Mouse (Mus musculus) heart, embryonic 14.5 days (tissue): ENCODE results near the gene Tle1. TPM values are rescaled to one million over a fixed set of nuclear protein-coding genes. Genes with fewer than 3 reads are reported as not detected.

Experiments
- ATAC-seq: fragments of 200-750 bp; cut with Nextera tagmentation; 2 replicates; pipeline ENCODE4 v1.8.0; 2017; ENCODE audit warnings: low read depth, moderate TSS enrichment; ENCODE audit not compliant: insufficient number of reproducible peaks, insufficient read depth, low FRiP score
- H3K27ac ChIP-seq, 2 experiments: fragments of 200-500 bp in 1 of 2; fragments of 300-500 bp in 1 of 2; sonication (generic) in 1 of 2; replicated peaks in 1 of 2; 2 replicates each; pipeline ENCODE4 v1.5.1; 2012 to 2014; ENCODE audit warnings: low read depth in 2 of 2, low read length in 2 of 2, control low read depth in 1 of 2, mild to moderate bottlenecking in 1 of 2, mixed read lengths in 1 of 2; ENCODE audit not compliant: control insufficient read depth in 1 of 2, insufficient read depth in 1 of 2
- H3K27me3 ChIP-seq: fragments of 300-500 bp; sonication (generic); 2 replicates; pipeline ENCODE4 v1.6.1; 2014; ENCODE audit warnings: mild to moderate bottlenecking, low read length, control low read depth; ENCODE audit not compliant: control insufficient read depth, insufficient read depth
- H3K36me3 ChIP-seq: fragments of 300-500 bp; sonication (generic); 2 replicates; pipeline ENCODE4 v1.6.1; 2014; ENCODE audit warnings: mild to moderate bottlenecking, control low read depth, low read length, mixed read lengths; ENCODE audit not compliant: control insufficient read depth, insufficient read depth
- H3K4me1 ChIP-seq, 2 experiments: fragments of 200-500 bp in 1 of 2; fragments of 300-500 bp in 1 of 2; sonication (generic) in 1 of 2; 2 replicates each; pipeline ENCODE4 v1.6.1; 2012 to 2014; ENCODE audit warnings: low read length in 2 of 2, control low read depth in 1 of 2, mixed read lengths in 1 of 2; ENCODE audit not compliant: control insufficient read depth in 2 of 2, insufficient read depth in 2 of 2
- H3K4me2 ChIP-seq: fragments of 300-500 bp; sonication (generic); 2 replicates; pipeline ENCODE4 v1.6.1; 2014; ENCODE audit warnings: mild to moderate bottlenecking, low read length
- H3K4me3 ChIP-seq, 2 experiments: fragments of 200-500 bp in 1 of 2; fragments of 300-500 bp in 1 of 2; sonication (generic) in 1 of 2; 2 replicates each; pipeline ENCODE4 v1.5.1; 2012 to 2014; ENCODE audit warnings: low read length in 2 of 2, mild to moderate bottlenecking in 2 of 2, control low read depth in 1 of 2, low read depth in 1 of 2, moderate library complexity in 1 of 2; ENCODE audit not compliant: control insufficient read depth in 1 of 2, insufficient read depth in 1 of 2
- H3K9ac ChIP-seq: fragments of 300-500 bp; sonication (generic); 2 replicates; pipeline ENCODE4 v1.6.1; 2014; ENCODE audit warnings: mild to moderate bottlenecking, low read length
- H3K9me3 ChIP-seq: fragments of 300-500 bp; sonication (generic); 2 replicates; pipeline ENCODE4 v1.6.1; 2016; ENCODE audit warnings: low read length, control low read depth; ENCODE audit not compliant: control insufficient read depth
- WGBS: fragments of 180-500 bp; shearing (Covaris S2); extraction: QIAGEN DNeasy Blood & Tissue Kit; methylation state at CpG from one replicate; pipeline ENCODE4 v1.1.7; 2014; 5-methylcytosine and 5-hydroxymethylcytosine counted together
- polyA plus RNA-seq: library from polyadenylated mRNA; unstranded; fragments of >200 nt; fragmentation: Nextera tagmentation; extraction: Ambion mirVana; gene quantifications from 2 replicates; pipeline ENCODE4 v1.2.1, GENCODE M21; 2014

Tle1 gene
- polyA plus RNA-seq, 1 experiment from 2014 or later: 8.7 TPM

GRCm38 (mm10) chr4:72199571-72200558 lies 854 bp downstream of the Tle1 start:
- peak overlapping the region; percentile 67 to 88 for H3K27ac ChIP-seq
- peak overlapping the region; percentile 55 to 73 for H3K4me3 ChIP-seq
- H3K36me3 ChIP-seq: 0 out of 2 replicates have a peak, but pooled peaks cover under 1% of the 10 kb centered on the region
- ATAC-seq: no peak
- H3K9me3 ChIP-seq: no peaks in the 10 kb centered on the region
- peaks cover 0 to 19% of the 10 kb centered on the region in 2 experiments; a peak in 3 of 4 replicates for H3K4me1 ChIP-seq
- WGBS: under 1% methylated on average over 86 of the region's 103 CpGs
- H3K27me3 ChIP-seq: peaks cover 52% of the 10 kb centered on the region
- peak overlapping the region; percentile 79 for H3K9ac ChIP-seq
- peak overlapping the region; percentile 82 for H3K4me2 ChIP-seq

- 0 out of 2 replicates have a peak, but pooled peaks cover 7% of the 10 kb centered on the region for H3K36me3 ChIP-seq
- H3K9ac ChIP-seq: peak overlapping the region; percentile 79
- H3K4me3 ChIP-seq: peak overlapping the region; percentile 55 to 73
- no peak overlapping the region for H3K27ac ChIP-seq
- no peaks in the 10 kb centered on the region for H3K9me3 ChIP-seq
- H3K27me3 ChIP-seq: peaks cover 52% of the 10 kb centered on the region
- ATAC-seq: peak; percentile 20; the same call in 1 of the 2 replicates
- WGBS: 3% methylated on average over 22 of the region's 22 CpGs
- peak overlapping the region; percentile 82 for H3K4me2 ChIP-seq
- H3K4me1 ChIP-seq: peaks cover 0 to 21% of the 10 kb centered on the region in 2 experiments; a peak in 3 of 4 replicates
Measured at GRCm38 (mm10) chr4:72198877-72199411, 1.8 kb downstream of the Tle1 start.

DNA sequence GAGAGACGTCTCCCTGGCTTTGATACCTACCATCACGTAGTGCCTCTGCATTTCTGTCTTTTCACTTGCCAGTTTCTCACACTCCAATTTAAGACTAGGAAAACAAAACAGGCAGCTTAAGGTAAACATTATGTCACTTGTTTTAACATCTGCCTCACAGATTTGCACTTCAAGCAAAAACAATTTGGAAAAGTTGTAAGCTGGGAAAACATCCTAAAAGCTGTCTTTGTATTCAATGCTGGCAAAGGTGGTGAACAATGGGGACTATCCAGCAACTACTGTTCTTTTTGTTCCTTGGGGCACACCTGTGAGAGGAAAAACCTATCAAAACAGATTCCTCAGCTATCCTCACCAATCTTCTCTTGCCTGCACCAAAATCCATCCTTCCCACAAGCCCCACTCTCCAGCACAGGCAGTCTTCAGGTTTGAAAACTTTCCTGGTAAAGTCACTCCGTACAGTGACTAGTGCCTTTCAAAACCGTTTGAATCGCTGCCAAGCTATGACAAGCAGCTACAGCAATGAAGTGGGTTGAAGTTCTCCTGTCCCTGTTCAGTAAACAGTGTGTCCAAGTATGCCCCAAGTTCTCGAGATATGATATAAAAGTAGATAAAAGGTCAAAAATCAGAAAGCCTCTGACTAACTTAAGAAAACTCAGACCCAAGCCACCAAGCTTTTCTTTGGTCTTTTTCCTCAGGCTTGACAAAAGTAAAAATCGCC lies 2.7 kb downstream of the Tle1 start:
- no peaks in the 10 kb centered on the region for H3K9me3 ChIP-seq
- peak overlapping the region; percentile 44; the same call in 1 of the 2 replicates for H3K9ac ChIP-seq
- 30% methylated on average over 7 of the region's 7 CpGs for WGBS
- 0 out of 2 replicates have a peak, but pooled peaks cover 7% of the 10 kb centered on the region for H3K36me3 ChIP-seq
- no peak overlapping the region for H3K27ac ChIP-seq
- peak overlapping the region; percentile 15 to 73; a peak in 3 of 4 replicates for H3K4me3 ChIP-seq
- no peak for ATAC-seq
- H3K27me3 ChIP-seq: peaks cover 47% of the 10 kb centered on the region
- H3K4me1 ChIP-seq: peaks cover 0 to 26% of the 10 kb centered on the region in 2 experiments; a peak in 3 of 4 replicates
- peak overlapping the region; percentile 82 for H3K4me2 ChIP-seq

GRCm38 (mm10) chr4:72195116-72195835 lies 5.4 kb downstream of the Tle1 start:
- H3K4me1 ChIP-seq: peaks cover 0 to 30% of the 10 kb centered on the region in 2 experiments; a peak in 3 of 4 replicates
- no peak for ATAC-seq
- H3K4me2 ChIP-seq: no peak overlapping the region

DNA sequence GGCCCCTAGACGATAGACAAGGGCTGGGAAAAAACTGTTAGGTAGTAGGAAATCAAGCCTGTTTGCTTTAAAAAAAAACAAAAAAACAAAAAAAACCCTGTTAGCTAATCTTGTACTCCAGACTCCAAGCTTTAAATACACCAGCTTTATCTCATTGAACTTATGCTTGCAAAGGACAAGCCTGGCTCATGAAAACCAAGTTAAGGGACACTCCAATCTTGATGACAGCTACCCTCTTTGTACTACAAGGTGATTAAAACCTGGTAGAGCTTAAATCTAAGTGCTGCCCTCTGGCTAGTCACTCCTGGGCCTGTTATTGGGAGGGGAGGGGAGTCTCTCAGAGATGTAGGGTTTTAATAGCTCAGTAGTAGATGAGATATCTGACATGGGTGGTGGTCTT lies 7.4 kb downstream of the Tle1 start:
- no peak for ATAC-seq
- WGBS: 15% methylated on average over 1 of the region's 1 CpGs
- Histone ChIP-seq H3K4me2 (no peak overlapping the region), H3K9ac (no peak overlapping the region), H3K27ac (no peak overlapping the region), H3K4me1 (peaks cover 0 to 30% of the 10 kb centered on the region in 2 experiments; a peak in 3 of 4 replicates), H3K4me3 (no peak overlapping the region), H3K27me3 (peaks cover 86% of the 10 kb centered on the region), H3K9me3 (no peaks in the 10 kb centered on the region), H3K36me3 (peaks cover 19% of the 10 kb centered on the region)

More at GRCm38 (mm10) chr4:72195116-72195835, 5.4 kb downstream of the Tle1 start:
- no peaks in the 10 kb centered on the region for H3K9me3 ChIP-seq
- no peak overlapping the region for H3K9ac ChIP-seq
- H3K36me3 ChIP-seq: peaks cover 16% of the 10 kb centered on the region
- H3K27me3 ChIP-seq: peaks cover 66% of the 10 kb centered on the region
- H3K4me3 ChIP-seq: no peak overlapping the region
- 42% methylated on average over 6 of the region's 6 CpGs for WGBS
- H3K27ac ChIP-seq: no peak overlapping the region

GRCm38 (mm10) chr4:72184476-72184875 lies 16.2 kb downstream of the Tle1 start:
- no peaks in the 10 kb centered on the region for H3K9me3 ChIP-seq
- peaks cover 90% of the 10 kb centered on the region for H3K27me3 ChIP-seq
- H3K36me3 ChIP-seq: no peaks in the 10 kb centered on the region; the same call in 1 of the 2 replicates
- H3K4me3 ChIP-seq: no peak overlapping the region
- H3K4me1 ChIP-seq: no peaks in the 10 kb centered on the region
- 85% methylated on average over 5 of the region's 5 CpGs for WGBS
- no peak overlapping the region for H3K27ac ChIP-seq
- ATAC-seq: no peak
- H3K4me2 ChIP-seq: no peak overlapping the region
- H3K9ac ChIP-seq: no peak overlapping the region
